Mouse (Mus musculus) brain, adult 2 months (tissue): ENCODE results near the gene Hnrnpul1.
"Not testable (repeated sequence)": the region's sequence is repeated elsewhere in the genome, so short reads cannot be mapped to it uniquely, and the experiment has no call there.

Experiments used
- DNase-seq: peaks from one replicate; pipeline ENCODE4 v3.0.0; 2011; ENCODE audit warnings: low read depth, low spot score

Gene Hnrnpul1

DNA sequence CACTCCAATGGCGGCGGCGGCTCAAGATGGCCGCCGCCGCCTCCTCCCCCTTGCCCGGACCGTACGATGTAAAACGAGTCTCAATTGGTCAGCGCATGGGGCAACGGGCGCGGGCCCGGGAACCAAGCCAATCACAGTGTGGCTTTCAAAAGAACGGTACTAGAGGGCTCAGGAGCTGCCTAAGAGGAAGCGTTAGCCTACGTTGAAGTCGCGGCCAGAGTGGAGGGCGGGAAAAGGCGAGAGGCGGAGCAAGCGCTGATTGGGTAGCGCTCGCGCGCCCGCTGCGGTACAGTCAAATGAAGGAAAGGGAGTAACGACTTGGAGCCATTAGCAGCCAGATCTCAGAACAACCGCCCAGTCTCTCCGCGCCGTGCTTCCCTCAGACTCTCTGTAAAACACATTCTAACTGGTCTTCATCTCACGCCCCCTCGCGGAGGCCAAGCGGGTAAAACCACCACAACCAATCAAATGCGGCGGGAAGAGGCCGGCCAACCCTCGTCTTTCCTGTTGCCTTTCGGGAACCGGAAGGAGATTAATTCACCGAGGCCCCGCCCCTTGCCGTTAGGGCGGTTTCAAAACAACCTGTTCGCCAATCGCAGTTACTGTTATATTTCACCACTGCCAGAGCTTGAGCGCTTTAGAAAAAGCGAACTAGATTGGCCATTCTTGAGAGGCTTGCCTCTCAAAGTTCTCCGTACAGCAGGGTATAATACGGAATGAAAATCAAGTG lies at the start of gene Hnrnpul1:
Gene Hnrnpul1 (minus strand): TSS at position 20 of the 730 bp plus-strand sequence.
- DNase-seq = peak; percentile 100

DNA sequence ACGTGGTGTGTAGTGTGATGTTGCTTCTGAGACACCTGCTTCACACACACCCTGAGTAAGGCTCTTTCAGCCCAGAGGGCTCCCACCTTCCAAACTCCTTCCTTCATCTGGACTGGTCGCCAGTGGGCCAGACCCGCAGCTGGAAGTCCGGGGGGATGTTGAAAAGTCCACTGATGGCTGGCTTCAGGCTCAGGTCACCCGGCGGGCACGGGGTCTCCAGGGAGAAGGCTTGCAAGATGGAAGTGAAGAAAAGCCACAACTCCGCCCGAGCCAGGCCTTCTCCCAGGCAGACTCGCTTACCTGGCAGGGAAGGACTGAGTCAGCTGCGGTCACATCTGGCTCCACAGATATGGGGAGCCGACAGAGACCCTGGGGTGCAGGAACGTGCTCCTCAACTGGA lies 48.9 kb upstream of the Hnrnpul1 start:
- DNase-seq = no peak

DNA sequence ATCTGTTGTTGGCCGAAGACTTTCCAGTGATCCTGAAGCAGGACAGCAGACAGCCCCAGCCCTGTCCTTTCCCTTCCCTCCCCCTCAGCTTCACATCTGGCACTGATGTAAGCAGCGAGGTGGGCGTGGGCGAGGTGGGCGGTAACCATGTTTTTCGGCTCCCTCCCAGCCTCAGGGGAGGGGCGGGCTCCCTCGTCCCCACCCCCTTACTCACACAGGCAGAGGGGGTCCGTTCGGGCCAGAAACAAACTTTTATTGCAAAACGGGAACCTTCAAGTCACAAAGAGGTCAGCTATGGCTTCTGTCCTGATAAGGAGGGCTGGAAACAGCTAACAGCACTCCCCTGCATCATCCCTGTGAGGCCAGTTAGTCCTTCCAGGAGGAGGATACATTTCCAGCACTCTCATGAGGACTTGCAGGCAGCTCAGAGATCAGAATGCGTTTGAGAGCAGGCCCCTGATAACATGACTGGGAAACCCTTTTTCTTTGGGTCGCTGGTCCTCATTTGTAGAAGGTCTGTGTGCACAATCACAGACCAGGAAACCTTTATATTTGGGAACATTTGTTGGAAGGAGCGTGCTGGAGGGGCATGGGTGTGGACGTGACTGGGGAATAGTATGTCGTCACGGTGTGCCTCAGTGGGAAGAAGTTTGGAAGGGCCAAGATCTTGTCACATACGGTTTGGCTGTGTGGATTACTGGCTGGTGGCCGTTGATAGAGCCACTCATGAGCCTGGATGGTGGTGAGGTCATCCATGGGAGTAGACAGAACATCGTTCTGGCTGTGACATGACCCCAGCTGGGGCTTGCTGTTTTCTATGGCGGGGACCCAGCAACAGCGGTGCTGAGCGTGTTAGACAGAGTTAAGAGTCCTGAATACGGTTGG lies 47.9 kb upstream of the Hnrnpul1 start:
- no peak for DNase-seq

DNA sequence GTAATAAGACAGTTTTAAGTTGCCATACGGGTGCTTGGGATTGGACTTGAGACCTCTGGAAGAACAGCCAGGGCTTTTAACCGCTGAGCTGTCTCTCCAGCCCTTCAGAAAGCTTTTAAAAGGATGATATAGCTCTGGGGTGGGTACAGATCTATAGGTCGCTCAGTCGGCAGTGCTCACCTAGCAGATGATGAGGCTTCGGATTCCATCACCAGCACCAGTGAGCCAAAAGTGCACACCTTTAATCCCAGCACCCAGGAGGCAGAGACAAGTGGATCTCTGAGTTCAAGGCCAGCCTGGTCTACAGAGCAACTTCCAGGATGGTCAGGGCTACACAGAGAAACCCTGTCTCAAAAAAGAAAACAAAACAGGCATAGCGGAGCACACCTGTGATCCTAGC lies 46.5 kb upstream of the Hnrnpul1 start:
- DNase-seq = no peak

DNA sequence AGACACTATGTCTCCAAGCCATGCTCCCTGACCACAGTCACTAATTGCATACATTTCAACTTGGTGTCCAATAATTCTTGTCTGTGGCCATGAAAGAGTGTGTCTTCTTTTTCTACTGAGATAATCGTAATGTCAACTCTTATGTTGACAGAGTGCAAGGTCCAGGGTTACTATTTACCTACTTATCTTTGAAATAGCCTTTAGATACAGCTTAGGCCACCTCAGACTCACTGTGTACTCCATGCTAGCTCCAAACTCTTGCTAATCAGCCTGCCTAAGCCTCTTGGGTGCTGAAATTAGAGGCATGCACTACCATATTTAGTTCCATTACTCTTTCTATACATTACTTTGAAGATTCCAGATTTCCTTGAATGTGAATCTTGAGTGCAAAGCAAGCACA lies 44.8 kb upstream of the Hnrnpul1 start:
- DNase-seq = no peak

DNA sequence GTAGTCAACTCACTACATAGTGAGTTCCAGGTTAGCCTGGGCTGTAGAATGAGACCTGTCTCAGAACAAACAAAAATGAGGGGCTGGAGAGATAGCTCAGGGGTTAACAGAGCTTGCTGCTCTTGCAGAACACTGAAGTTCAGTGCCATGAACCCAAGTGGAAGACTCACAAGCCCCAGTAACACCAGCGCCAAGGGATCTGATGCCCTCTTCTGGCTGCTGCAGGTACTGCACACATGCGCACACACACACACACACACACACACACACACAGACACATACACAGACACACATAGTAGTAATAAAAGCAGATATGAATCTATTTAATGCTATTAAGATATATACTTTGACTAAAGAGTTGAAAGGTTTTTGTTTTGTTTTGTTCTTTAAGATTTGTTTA lies 44.0 kb upstream of the Hnrnpul1 start:
- DNase-seq = no peak

DNA sequence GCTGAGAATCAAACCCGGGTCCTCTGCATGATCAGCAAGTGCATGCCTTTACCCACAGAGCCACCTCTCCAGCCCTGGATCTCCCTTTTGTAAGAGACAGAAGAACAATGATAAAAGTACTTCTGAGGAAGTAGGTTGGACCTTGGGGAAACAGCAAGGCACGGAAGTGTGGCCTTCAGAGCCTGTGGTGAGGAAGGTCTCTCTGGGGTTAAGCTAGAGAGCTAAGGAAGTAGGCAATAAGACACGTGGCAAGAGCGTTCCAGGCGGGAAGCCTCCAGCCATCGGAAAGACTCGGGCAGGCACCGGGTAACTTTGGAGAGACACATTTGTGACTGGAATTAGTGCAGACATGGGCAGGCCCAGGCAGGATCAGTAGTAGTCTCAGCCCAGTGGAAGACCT lies 40.2 kb upstream of the Hnrnpul1 start:
- DNase-seq = no peak

DNA sequence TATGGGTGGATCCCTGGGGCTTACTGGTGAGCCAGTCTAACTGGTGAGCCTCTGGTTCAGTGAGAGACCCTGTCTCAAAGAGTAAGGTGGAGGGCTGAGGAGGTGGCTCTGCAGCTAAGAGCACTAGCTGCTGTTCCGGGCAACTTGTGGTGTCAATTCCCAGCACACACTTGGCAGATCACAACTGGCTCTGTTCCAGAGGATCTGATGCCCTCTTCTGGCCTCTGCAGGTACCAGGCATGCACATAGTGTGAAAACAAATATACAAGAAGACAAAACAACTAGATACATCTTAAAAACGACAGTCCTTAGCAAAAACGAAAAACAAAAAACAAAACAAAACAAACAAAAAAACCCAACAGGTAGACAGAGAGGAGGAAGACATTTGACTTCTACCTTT lies 39.1 kb upstream of the Hnrnpul1 start:
- no peak for DNase-seq

DNA sequence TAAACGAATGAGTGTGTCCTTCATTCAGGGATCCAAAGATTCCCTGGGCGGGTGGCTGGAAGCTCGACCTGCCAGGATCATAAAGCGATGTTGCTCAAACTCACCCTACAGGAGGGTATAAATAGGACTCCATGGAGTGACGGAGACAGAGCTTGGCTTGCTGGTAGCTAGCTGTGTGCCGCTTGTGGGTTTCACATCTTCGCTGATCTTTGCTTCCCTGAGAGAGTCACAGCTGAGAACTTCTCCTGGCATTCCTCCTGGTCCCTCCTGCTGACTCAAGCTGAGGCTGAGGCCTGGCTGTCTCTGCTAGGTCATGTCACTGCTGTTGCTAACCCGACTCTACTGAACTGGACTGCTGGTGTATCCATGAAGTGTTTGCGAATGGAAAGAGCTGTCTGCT lies 38.4 kb upstream of the Hnrnpul1 start:
- not testable (repeated sequence) for DNase-seq

DNA sequence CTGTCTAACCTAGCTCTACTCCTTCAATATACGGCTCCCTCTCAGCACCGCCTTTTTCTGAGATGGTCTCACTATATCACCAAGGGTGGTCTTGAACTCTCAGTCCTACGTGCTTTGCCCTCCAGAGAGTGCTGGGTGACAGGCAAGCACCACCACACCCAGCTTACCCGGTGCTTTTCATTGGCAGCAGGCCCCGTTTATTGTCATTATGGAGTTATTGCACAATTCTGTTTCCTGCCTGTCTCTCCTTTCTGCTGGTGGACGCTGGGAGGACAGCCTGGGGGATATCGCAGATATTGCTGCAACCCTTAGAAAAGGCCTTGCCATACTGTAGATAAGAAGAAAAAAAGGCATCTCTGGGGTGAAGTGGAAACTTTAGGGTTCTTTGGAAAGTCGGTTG lies 36.1 kb upstream of the Hnrnpul1 start:
- no peak for DNase-seq

DNA sequence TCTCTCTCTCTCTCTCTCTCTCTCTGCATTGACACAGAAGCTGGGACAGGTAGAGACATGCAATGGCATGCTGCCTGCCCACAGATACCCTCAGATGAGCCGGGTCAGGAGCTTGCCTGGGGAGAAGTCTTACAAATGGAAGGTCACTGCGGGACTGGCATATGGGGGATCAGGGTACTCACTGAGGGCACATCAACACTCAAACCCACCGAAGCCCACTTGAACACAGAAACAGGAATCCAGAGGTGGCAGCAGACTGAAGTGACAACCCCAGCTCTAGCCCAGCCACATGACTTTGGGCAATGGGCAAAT lies 34.5 kb upstream of the Hnrnpul1 start:
- DNase-seq = no peak

DNA sequence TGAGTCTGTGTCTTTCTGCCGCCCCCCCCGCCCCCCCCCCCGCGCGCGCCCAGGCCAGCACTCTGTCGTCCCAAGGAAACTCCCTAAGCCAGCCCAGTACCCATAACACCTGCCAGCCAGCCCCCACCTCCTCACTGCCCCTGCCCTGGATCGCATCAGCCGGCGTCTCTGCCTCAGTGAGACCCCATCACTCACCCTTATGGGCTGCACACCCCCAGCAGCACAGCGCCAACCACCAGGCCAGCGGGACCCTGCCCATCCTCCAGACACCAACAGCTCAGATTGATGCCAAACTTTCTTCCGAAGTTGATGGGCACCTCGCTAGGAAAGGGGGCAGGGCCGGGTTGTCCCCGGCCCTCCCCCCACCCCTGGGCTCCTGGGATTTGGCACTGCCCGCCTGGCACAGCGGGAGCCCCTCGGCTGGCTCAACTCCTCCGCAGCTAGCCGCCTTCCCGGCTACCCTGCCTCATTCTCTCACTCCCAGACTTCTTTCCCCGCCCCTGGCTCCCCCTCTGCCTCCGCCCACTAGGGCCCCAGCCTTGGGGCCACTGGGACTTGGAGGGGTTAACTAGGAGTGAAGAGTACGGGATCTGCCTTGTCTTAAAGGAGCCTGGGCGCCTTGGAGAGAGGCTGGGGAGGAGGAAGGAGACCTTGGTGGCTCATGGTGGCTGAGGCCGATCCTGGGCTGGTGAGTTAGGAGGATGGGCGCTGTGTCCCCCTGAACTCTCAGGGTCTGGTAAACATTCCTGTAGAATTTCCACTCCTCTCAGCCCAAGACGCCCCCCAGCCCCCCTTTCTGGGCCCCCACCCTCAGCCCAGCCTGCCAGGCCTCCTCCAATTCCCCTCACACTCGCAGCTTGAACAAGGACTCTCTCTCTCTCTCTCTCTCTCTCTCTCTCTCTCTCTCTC lies 33.9 kb upstream of the Hnrnpul1 start, which contains the start of gene Axl:
Gene Axl (minus strand): TSS at position 486 of the 909 bp plus-strand sequence.
- peak; percentile 13 for DNase-seq

DNA sequence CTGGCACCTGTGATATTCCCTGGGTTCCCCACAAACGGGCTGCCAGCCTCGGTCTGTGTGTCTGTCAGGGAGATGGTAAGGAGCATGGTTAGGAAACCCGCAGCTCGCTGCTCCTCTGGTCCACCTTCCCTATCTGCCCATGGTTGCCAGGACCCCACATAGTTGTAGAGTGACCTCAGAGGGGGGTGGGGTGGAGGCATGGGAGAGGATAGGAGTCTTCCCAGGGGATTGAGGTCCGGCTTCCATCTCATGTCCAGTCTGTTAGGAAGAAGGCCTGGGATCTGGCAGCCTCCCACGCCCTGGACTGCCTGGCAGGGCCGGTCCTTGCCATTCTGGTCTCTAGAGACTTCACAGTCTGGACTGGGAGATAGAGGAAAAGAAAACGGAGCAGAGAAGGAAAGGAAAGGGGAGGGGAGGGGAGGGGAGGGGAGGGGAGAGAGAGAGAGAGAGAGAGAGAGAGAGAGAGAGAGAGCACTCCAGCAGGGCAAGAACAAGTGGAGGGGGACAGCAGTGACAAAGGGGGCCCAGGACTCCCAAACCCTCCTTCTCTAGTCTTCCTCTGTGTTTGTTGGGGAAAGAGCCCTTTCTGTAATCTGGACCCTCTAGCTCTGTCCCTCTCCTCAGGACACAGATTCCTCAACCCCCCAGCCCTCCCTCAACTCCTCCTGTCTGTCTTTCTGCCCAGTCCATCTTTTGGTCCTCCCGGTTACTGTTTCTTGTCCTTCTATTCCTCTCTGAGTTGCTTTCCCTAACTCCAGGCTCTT lies 33.1 kb upstream of the Hnrnpul1 start:
- DNase-seq = no peak

DNA sequence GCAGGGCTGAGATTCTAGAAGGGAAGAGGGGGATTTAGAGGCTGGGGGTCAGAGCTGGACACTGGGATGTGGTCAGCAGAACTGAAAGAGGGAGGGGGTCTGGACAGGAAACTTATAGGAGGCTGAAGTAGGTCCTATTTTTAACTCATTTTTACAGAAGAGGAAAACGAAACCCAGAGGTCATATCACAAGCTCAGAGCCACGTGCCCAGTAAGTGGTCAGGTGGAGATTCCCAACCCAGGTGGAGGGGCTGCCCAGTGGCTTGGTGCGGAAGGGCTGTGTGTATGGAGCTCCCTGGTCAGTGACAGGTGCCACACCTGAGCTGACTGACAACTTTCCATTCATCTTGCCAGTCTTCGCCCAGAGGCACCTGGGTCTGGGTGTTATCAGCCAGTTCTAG lies 32.4 kb upstream of the Hnrnpul1 start:
- DNase-seq = no peak

DNA sequence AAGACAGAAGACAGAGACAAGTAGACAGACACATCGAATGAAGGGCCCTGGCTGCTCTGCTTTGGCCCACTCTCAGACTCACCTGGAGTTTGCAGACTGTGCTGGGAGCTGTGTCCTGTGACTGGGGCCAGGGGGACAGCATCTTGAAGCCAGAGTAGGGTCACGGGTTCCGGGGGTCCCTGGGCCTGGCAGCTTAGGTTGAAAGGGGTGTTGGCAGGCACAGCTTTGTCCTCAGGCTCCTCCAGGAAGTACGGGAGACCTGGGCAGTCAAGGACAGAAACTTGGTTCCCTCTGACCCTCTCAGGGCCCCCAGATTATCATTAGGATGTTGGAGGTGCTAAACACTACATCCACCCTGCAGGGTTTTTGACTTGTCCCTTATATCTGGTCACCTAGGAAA lies 31.2 kb upstream of the Hnrnpul1 start:
- DNase-seq = no peak

DNA sequence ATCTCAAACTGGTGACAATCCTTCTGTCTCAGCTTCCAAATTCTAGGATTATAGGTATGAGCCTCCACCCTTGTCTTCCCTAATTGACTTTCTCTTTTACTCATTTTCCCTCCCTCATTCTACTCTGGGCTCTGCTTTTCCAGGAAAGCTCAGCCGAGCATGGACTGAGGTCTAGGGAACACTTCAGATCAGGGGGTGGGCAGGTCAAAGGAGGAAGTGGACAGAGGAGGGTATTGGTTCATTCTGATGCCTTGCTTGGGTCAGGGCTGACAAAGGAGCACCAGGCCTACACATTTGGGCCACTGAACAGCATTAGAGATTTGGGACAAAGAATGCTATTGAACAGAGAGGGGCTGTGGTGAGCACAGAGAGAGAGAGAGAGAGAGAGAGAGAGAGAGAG lies 30.3 kb upstream of the Hnrnpul1 start:
- DNase-seq = no peak

DNA sequence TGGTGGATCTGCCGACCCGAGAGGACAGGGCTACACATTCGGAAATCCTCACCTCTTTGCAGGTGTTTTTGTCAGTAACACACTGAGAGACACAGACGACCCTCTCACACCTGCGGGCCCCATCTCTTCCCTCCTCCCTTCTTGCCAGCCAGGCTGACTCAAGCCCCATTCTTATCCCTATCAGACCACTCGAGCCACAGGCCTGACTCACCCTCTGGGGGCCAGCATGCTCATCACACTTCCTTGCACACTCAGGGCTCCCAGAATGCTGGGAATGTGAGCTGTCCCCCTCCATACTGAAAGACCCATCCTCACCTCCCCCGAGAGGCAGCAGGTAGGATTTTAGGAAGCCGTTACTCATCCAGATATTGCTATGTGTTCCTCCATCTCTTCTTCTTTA lies 29.2 kb upstream of the Hnrnpul1 start:
- no peak for DNase-seq

DNA sequence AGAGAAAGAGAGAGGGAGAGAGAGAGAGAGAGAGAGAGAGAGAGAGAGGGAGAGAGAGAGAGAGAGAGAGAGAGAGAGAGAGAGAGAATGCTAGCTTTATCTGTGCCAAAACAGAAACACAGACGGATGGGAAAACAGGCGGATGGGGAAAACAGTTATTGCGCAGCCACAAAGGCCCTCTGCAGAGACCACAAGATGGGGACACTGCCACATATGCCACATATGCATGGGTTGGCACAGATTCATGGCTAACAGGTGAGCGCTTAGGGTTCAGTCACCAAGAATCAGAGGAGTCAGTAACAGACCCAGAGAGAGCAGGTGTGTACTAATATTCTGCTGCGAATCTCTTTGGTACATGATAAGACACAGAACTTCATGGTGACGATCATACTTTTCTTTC lies 28.2 kb upstream of the Hnrnpul1 start:
- no peak for DNase-seq

DNA sequence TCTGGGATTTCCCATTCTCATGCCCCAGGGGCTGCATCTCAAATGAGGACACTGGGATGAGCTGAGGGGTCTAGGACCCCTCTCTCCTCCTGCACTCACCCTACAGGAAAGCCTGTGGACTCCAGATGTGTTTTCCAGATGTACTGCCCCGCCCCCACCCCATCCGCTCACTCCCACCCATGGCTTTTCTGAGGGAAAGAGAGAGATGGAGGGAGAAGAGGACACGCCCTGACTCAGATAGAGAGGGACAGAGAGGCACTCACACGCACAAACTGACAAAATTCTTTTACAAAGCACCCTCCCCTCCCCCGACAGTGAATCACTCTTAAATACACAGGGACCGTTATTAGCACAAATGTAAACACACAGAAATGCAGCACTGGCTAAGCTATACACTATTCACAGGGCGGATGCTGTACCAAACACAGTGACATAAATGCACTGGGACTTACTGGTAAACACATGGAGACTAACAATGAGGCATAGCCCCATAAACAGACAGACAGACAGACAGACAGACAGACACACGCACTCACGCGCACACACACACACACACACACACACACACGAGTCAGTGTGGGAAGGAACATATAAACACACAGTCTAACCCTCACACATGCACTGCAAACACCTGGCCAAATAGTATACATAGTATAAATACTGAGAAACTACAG lies 27.5 kb upstream of the Hnrnpul1 start:
- peak; percentile 24 for DNase-seq

DNA sequence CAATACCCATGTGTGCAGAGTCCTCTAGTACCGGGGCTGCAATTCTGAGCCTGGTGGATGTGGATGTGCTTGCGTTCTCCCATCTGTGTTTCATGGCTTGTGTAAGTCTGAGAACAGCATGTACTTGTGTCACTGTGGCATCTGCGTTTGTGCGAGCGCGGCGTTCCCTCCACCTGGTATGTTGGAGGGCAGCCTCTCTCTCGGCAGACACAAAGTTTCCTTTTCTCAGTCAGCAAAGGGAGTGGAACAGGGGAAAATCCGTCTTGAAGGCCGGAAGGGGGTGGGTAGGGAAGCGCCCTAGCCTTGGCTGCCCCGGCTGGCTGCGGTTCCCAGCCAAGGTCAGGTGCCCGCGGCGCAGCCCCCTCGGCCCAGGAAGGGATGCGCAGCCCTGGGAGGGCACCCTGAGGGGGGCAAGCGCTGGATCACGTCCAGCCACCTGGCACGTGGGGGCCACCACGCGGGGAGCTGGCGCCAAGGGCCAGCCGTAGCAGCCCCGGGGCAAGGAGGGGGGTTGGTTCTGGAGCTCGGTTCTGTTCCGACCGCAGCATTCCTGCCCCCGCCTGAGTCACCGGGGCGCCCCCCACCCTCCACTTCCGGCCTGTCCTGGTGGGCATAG lies 26.9 kb upstream of the Hnrnpul1 start:
- peak; percentile 71 for DNase-seq
